Mouse (Mus musculus) hindbrain, embryonic 11.5 days (tissue): ENCODE data around the gene Foxp2. TPM values are rescaled to one million over a fixed set of nuclear protein-coding genes. Genes with fewer than 3 reads are reported as not detected.

ENCODE experiments used
- ATAC-seq: fragments of 200-750 bp; cut with Nextera tagmentation; 2 replicates; pipeline ENCODE4 v1.8.0; 2017; ENCODE audit warnings: mild to moderate bottlenecking, moderate TSS enrichment, moderate library complexity; ENCODE audit not compliant: low FRiP score
- DNase-seq: peaks from one replicate; pipeline ENCODE4 v3.0.0-alpha.2; 2015; ENCODE audit warnings: low spot score
- H3K27ac ChIP-seq: fragments of 300-500 bp; sonication (generic); 2 replicates; pipeline ENCODE4 v1.5.1; 2014; ENCODE audit warnings: mild to moderate bottlenecking, low read depth, low read length
- H3K27me3 ChIP-seq: fragments of 300-500 bp; sonication (generic); 2 replicates; pipeline ENCODE4 v1.6.1; 2014; ENCODE audit warnings: mild to moderate bottlenecking, low read length, moderate library complexity, mixed read lengths; ENCODE audit not compliant: control insufficient read depth, insufficient read depth
- H3K36me3 ChIP-seq: fragments of 300-500 bp; sonication (generic); 2 replicates; pipeline ENCODE4 v1.6.1; 2014; ENCODE audit warnings: mild to moderate bottlenecking, low read length, moderate library complexity, mixed read lengths; ENCODE audit not compliant: control insufficient read depth, insufficient read depth
- H3K4me1 ChIP-seq: fragments of 300-500 bp; sonication (generic); replicated peaks from 2 replicates; pipeline ENCODE4 v1.6.1; 2014; ENCODE audit warnings: low read length, mixed read lengths; ENCODE audit not compliant: control insufficient read depth, insufficient read depth
- H3K4me2 ChIP-seq: fragments of 300-500 bp; sonication (generic); replicated peaks from 2 replicates; pipeline ENCODE4 v1.6.1; 2014; ENCODE audit warnings: mild to moderate bottlenecking, low read depth, low read length
- H3K4me3 ChIP-seq: fragments of 300-500 bp; sonication (generic); 2 replicates; pipeline ENCODE4 v1.5.1; 2014; ENCODE audit warnings: low read depth, low read length
- H3K9ac ChIP-seq: fragments of 300-500 bp; sonication (generic); 2 replicates; pipeline ENCODE4 v1.6.1; 2014; ENCODE audit warnings: low read depth, low read length
- H3K9me3 ChIP-seq: fragments of 300-500 bp; sonication (generic); 2 replicates; pipeline ENCODE4 v1.6.1; 2016; ENCODE audit warnings: low read length; ENCODE audit not compliant: control insufficient read depth
- WGBS: fragments of 180-500 bp; shearing (Covaris S2); extraction: QIAGEN DNeasy Blood & Tissue Kit; methylation state at CpG from one replicate; pipeline ENCODE4 v1.1.7; 2014; 5-methylcytosine and 5-hydroxymethylcytosine counted together
- polyA plus RNA-seq: library from polyadenylated mRNA; unstranded; fragments of >200 nt; fragmentation: Nextera tagmentation; extraction: Ambion mirVana; gene quantifications from 2 replicates; pipeline ENCODE4 v1.2.1, GENCODE M21; 2014

Foxp2 gene
- polyA plus RNA-seq, 1 experiment from 2014 or later = 35.6 TPM

DNA sequence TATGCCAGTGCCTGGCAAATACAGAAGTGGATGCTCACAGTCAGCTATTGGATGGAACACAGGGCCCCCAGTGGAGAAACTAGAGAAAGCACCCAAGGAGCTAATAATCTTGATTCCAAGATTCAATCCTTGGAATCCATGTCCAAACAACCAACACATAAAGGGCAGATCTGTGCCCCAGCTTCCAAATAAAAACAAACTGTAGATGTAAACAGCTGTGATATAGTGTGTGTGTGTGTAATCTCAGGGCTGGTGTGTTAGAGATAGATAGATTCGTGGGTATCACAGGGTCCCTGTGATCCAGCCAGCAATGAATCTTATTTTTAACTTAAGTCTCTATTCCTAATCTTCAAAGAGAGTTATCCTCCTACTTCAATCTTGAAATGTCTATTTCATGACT is 107.0 kb downstream of the Foxp2 start:
- H3K27ac ChIP-seq = no peak overlapping the region
- 95% methylated on average over 1 of the region's 1 CpGs for WGBS
- H3K9me3 ChIP-seq = no peaks in the 10 kb centered on the region
- H3K4me3 ChIP-seq = no peak overlapping the region
- no peak overlapping the region for H3K4me2 ChIP-seq
- H3K9ac ChIP-seq = no peak overlapping the region
- ATAC-seq = no peak
- DNase-seq = no peak
- no peaks in the 10 kb centered on the region for H3K4me1 ChIP-seq
- H3K36me3 ChIP-seq = no peaks in the 10 kb centered on the region
- no peaks in the 10 kb centered on the region for H3K27me3 ChIP-seq

DNA sequence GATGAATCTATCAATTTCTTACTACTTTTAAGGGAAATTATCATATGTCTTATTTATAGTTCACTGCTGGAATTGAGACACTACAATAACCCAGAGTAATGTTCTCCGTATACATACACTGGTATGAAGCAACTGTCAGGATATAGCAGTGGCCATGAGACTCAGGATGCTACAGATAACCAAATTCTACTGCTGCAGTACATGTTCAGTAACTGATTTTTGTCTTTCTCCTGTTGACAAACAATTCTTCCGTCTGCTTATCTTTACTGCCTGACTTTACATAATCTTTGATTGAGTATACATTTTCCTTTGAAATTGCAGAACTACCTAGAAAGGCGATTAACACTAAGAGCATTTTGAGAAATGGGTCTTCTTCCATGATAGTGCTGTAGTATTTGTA is 127.3 kb downstream of the Foxp2 start:
- no peak for ATAC-seq

DNA sequence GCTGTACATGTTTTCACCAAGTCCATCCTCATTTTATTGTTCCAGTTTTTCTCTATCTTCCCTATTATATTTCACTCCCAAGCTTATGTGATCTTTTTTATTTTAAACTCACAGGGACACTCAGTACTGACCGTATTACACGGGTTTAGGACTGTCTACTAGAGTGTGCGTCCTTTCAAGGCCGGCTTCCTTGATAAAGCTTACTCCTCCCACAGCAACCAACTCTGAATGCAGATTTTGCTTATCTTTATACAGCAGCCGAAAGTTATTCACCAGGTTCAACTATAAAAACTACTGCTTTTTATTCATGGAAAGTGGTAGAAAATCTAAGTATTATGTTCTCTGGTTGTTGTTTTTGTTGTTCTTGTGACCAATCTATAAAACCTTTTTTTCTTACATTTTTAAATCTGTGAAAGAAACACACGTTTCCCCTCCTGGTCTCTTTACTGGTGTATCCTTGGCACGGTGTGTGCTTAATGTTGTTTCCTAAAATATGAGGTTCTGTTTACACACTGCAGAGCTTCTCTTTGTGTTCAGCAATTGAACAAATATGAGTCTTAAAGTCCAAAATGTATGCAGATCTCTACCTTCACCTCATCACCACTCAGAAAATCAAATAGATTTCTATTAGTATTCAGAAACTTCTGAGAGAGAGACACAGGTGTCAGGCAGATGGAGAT is 128.4 kb downstream of the Foxp2 start:
- no peak for DNase-seq
- 87% methylated on average over 7 of the region's 7 CpGs for WGBS

More for the DNA sequence above, 127.3 kb downstream of the Foxp2 start:
- no peak for DNase-seq
- no peaks in the 10 kb centered on the region for H3K27me3 ChIP-seq
- no peak overlapping the region for H3K4me3 ChIP-seq
- no peak overlapping the region for H3K9ac ChIP-seq
- no peak overlapping the region for H3K27ac ChIP-seq
- 91% methylated on average over 3 of the region's 3 CpGs for WGBS
- H3K4me2 ChIP-seq = no peak overlapping the region
- H3K4me1 ChIP-seq = no peaks in the 10 kb centered on the region
- H3K36me3 ChIP-seq = no peaks in the 10 kb centered on the region
- no peaks in the 10 kb centered on the region for H3K9me3 ChIP-seq

DNA sequence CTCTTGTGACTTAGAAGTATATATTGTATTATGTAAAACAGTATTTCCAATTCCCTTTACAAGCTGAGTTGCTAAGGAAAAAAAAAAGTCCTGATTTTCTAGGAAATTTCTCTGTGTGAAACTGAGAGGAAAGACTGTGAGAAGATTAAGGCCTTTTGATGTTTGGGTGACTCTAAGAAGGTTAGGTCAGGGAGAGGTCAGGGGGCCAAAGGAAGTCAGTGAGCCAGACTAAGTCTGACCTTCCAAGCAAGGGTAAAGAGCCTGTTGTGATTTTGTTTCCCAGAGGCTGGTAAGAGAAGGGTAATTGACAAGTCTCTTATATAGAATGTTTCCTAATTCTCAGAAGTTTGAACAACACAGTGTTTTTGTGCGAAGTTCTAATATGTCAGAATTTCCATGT is 162.1 kb downstream of the Foxp2 start:
- Histone ChIP-seq H3K4me2 (no peak overlapping the region), H3K9ac (no peak overlapping the region), H3K9me3 (no peaks in the 10 kb centered on the region), H3K36me3 (no peaks in the 10 kb centered on the region), H3K4me3 (no peak overlapping the region), H3K27ac (no peak overlapping the region), H3K27me3 (no peaks in the 10 kb centered on the region), H3K4me1 (no peaks in the 10 kb centered on the region)
- ATAC-seq = no peak
- DNase-seq = no peak
- WGBS = 21% methylated on average over 1 of the region's 1 CpGs

More for the DNA sequence above, 128.4 kb downstream of the Foxp2 start:
- no peaks in the 10 kb centered on the region for H3K36me3 ChIP-seq
- H3K4me1 ChIP-seq = no peaks in the 10 kb centered on the region
- no peak overlapping the region for H3K4me2 ChIP-seq
- H3K9ac ChIP-seq = no peak overlapping the region
- ATAC-seq = no peak
- no peak overlapping the region for H3K4me3 ChIP-seq
- H3K9me3 ChIP-seq = no peaks in the 10 kb centered on the region
- no peaks in the 10 kb centered on the region for H3K27me3 ChIP-seq
- H3K27ac ChIP-seq = no peak overlapping the region

DNA sequence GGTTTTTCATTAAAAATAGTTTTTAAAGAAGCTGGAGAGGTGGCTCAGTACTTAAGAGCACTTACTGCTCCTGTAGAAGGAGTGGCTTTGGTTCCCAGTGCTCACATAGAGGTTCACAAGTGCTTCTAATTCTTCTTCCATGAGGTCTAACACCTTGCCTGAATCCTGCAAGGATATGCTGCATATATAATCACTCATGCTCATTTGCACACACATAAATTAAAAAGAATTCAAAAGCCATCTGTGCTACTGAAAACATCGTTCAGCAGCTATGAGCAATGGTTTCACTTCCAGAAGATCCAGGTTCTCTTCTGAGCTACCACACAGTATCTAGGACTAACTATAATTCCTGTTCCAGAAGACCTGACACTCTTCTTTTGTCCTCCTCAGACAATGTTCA is 200.4 kb downstream of the Foxp2 start:
- Histone ChIP-seq H3K9me3 (no peaks in the 10 kb centered on the region), H3K4me3 (no peak overlapping the region), H3K4me1 (no peaks in the 10 kb centered on the region), H3K9ac (no peak overlapping the region), H3K4me2 (no peak overlapping the region), H3K36me3 (no peaks in the 10 kb centered on the region), H3K27me3 (no peaks in the 10 kb centered on the region), H3K27ac (no peak overlapping the region)
- no peak for DNase-seq
- ATAC-seq = no peak
- 73% methylated on average over 1 of the region's 1 CpGs for WGBS

DNA sequence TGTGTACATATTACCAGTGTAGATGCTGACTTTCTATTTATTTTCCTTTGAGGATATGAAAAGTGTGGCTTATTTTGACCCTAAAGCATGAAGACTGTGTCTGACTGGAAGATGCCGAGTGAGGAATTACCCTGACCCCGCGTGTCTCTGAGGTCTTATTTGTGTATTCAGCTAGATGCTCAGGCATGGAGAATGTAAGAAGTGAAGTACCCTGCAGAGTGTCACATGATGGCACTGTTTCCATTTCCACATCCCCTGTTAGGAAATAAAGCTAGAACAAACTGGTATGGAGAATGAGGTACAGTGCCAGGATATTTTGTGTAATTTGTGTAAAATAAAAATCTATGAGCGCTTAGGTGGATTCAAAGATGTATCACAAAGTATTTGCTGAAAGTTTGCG is 219.8 kb downstream of the Foxp2 start:
- no peak overlapping the region for H3K27ac ChIP-seq
- H3K4me1 ChIP-seq = no peaks in the 10 kb centered on the region
- H3K9ac ChIP-seq = no peak overlapping the region
- ATAC-seq = peak; percentile 71; the same call in 1 of the 2 replicates
- H3K36me3 ChIP-seq = no peaks in the 10 kb centered on the region
- H3K27me3 ChIP-seq = no peaks in the 10 kb centered on the region
- H3K9me3 ChIP-seq = no peaks in the 10 kb centered on the region
- no peak overlapping the region for H3K4me2 ChIP-seq
- peak; percentile 10 for DNase-seq
- H3K4me3 ChIP-seq = no peak overlapping the region
- WGBS = 68% methylated on average over 5 of the region's 5 CpGs

DNA sequence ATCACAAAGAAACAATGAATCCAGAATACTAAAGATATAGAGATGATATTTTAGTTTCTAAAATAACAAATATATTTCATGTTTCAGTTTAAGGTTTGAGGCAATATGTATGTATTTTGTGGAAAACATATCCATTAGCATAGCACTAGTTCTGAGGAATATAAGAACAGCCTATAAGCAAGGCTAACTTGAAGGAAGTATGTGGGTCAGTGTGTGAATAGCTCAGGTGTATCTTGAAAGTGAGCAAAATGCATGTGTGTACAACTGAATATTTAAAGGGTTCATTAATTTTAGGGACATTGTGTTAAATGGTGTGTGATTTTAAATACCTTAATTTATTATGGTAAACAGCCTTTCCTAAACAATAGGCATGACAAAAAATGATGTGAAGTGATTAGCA is 220.2 kb downstream of the Foxp2 start:
- H3K27ac ChIP-seq = no peak overlapping the region
- H3K27me3 ChIP-seq = no peaks in the 10 kb centered on the region
- H3K4me1 ChIP-seq = no peaks in the 10 kb centered on the region
- H3K4me3 ChIP-seq = no peak overlapping the region
- no peak overlapping the region for H3K4me2 ChIP-seq
- no peaks in the 10 kb centered on the region for H3K9me3 ChIP-seq
- no peak for ATAC-seq
- no peak overlapping the region for H3K9ac ChIP-seq
- DNase-seq = no peak
- no peaks in the 10 kb centered on the region for H3K36me3 ChIP-seq

DNA sequence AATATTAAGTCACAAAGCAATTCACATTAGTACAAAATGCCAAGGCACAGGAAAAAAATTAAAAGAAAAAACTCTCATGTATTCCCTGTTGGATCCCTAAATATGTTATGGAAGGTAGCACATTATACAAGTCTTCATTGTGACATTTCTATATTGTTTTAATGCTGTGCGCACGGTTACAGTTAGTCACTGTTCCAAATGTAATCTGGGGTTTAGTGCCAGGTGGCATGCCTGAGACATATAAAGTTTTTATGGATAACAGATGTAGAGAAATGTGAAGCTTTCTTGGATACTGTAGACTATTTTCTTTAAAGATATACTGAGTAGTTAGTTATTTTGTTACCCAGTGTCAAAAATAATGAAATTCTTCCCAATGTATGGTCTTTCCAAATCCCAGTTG is 229.0 kb downstream of the Foxp2 start:
- ATAC-seq = no peak
- no peak overlapping the region for H3K4me3 ChIP-seq
- WGBS = 89% methylated on average over 2 of the region's 2 CpGs
- no peak overlapping the region for H3K4me2 ChIP-seq
- no peak for DNase-seq
- H3K36me3 ChIP-seq = no peaks in the 10 kb centered on the region
- no peaks in the 10 kb centered on the region for H3K27me3 ChIP-seq
- no peak overlapping the region for H3K9ac ChIP-seq
- no peaks in the 10 kb centered on the region for H3K9me3 ChIP-seq
- no peaks in the 10 kb centered on the region for H3K4me1 ChIP-seq
- H3K27ac ChIP-seq = no peak overlapping the region

DNA sequence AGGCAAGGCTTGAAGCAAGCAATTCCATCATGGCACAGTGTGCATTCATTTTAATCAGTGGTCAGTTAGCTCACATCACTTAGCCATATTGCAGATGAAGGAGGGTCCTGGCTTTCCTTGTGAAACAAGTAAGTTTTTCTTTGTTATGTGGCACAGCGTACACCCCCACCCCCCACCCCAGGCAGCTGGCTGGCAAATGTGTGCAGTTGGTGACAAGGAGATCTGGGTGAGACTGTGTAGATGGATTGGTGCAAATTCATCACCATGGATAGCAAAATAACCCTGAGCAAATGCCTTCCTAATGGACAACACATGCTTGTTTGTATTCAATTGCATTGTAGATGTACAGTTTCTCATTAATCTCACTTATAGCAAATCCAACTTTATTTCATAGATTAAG is 240.9 kb downstream of the Foxp2 start:
- no peaks in the 10 kb centered on the region for H3K36me3 ChIP-seq
- WGBS = 36% methylated on average over 1 of the region's 1 CpGs
- H3K4me2 ChIP-seq = no peak overlapping the region
- H3K4me1 ChIP-seq = no peaks in the 10 kb centered on the region
- ATAC-seq (peak; percentile 17; the same call in 1 of the 2 replicates), DNase-seq (peak; percentile 16)
- no peak overlapping the region for H3K4me3 ChIP-seq
- H3K27me3 ChIP-seq = no peaks in the 10 kb centered on the region
- H3K27ac ChIP-seq = no peak overlapping the region
- no peaks in the 10 kb centered on the region for H3K9me3 ChIP-seq
- no peak overlapping the region for H3K9ac ChIP-seq
